Mouse (Mus musculus) CH12.LX (cell line): ENCODE data around the gene Fam122a. TPM values are rescaled to one million over a fixed set of nuclear protein-coding genes. Genes with fewer than 3 reads are reported as not detected.
A peak's percentile ranks its signal among the peaks of the same experiment; 100 is the strongest.

Source experiments
- DNase-seq: peaks from one replicate; pipeline ENCODE4 v3.0.0-alpha.2; 2013; ENCODE audit errors: extremely low read depth
- H3K27ac ChIP-seq: 2 replicates; pipeline ENCODE4 v1.5.1; 2012; ENCODE audit warnings: low read depth, mild to moderate bottlenecking, control low read depth, moderate library complexity; ENCODE audit not compliant: insufficient read depth
- H3K27me3 ChIP-seq: replicated peaks from 2 replicates; pipeline ENCODE3; 2012; ENCODE audit warnings: inconsistent platforms
- H3K36me3 ChIP-seq, 2 experiments: replicated peaks in 1 of 2; 2 replicates each; pipeline versions ENCODE3 to v1.6.1; 2012; ENCODE audit warnings: inconsistent platforms in 1 of 2, low read length in 1 of 2, mild to moderate bottlenecking in 1 of 2, mixed read lengths in 1 of 2, moderate library complexity in 1 of 2; ENCODE audit not compliant: control insufficient read depth in 1 of 2, insufficient read depth in 1 of 2
- H3K4me1 ChIP-seq, 2 experiments: 2 replicates each; pipeline ENCODE4 v1.6.1; 2012; ENCODE audit warnings: inconsistent platforms in 1 of 2, moderate library complexity in 1 of 2; ENCODE audit not compliant: insufficient read depth in 2 of 2, control insufficient read depth in 1 of 2
- H3K4me2 ChIP-seq: 2 replicates; pipeline ENCODE4 v1.6.1; 2012; ENCODE audit warnings: low read depth, mild to moderate bottlenecking, control low read depth; ENCODE audit not compliant: poor library complexity, insufficient read depth, severe bottlenecking
- H3K4me3 ChIP-seq, 3 experiments: fragments of 150-350 bp in 1 of 3; sonication (generic) in 1 of 3; replicated peaks in 1 of 3; 2 replicates each; pipeline versions ENCODE3 to v1.5.1; 2011 to 2012; ENCODE audit warnings: low read depth in 2 of 3, low read length in 2 of 3, mild to moderate bottlenecking in 2 of 3, moderate library complexity in 2 of 3, control low read depth in 1 of 3, improper control_type of control experiment in 1 of 3, inconsistent platforms in 1 of 3, mixed read lengths in 1 of 3; ENCODE audit not compliant: poor library complexity in 1 of 3
- H3K79me2 ChIP-seq: replicated peaks from 2 replicates; pipeline ENCODE4 v1.6.1; 2012; ENCODE audit warnings: mild to moderate bottlenecking, moderate library complexity; ENCODE audit not compliant: control insufficient read depth, poor library complexity, insufficient read depth, severe bottlenecking; ENCODE audit errors: extremely low read depth
- H3K9ac ChIP-seq: 2 replicates; pipeline ENCODE4 v1.6.1; 2012; ENCODE audit warnings: low read depth, mild to moderate bottlenecking, control low read depth, moderate library complexity; ENCODE audit not compliant: insufficient read depth
- H3K9me3 ChIP-seq: replicated peaks from 2 replicates; pipeline ENCODE3; 2012; ENCODE audit warnings: low read length, inconsistent platforms, mixed read lengths
- BHLHE40 ChIP-seq: IDR thresholded peaks from 2 replicates; pipeline ENCODE4 v1.6.1; 2011; ENCODE audit warnings: mild to moderate bottlenecking, low read depth, low read length, improper control_type of control experiment
- CHD2 ChIP-seq: IDR thresholded peaks from 2 replicates; pipeline ENCODE4 v1.6.1; 2011; ENCODE audit warnings: low read length, improper control_type of control experiment
- E2F4 ChIP-seq: IDR thresholded peaks from 2 replicates; pipeline ENCODE4 v1.6.1; 2011; ENCODE audit warnings: low read depth, low read length, improper control_type of control experiment; ENCODE audit not compliant: insufficient replicate concordance
- ELF1 ChIP-seq: IDR thresholded peaks from 2 replicates; pipeline ENCODE4 v1.6.1; 2014; ENCODE audit warnings: low read depth, mild to moderate bottlenecking, inconsistent platforms, low read length, improper control_type of control experiment
- EP300 ChIP-seq: IDR thresholded peaks from 2 replicates; pipeline ENCODE4 v1.6.1; 2011; ENCODE audit warnings: low read length, improper control_type of control experiment
- ETS1 ChIP-seq: conservative IDR thresholded peaks from 2 replicates; pipeline ENCODE4 v1.6.1; 2012; ENCODE audit warnings: low read depth, mild to moderate bottlenecking, inconsistent platforms, low read length, improper control_type of control experiment, moderate library complexity
- GABPA ChIP-seq: IDR thresholded peaks from 2 replicates; pipeline ENCODE4 v1.6.1; 2012; ENCODE audit warnings: low read depth, low read length, improper control_type of control experiment, inconsistent platforms; ENCODE audit not compliant: insufficient replicate concordance
- IRF4 ChIP-seq: IDR thresholded peaks from 2 replicates; pipeline ENCODE4 v1.6.1; 2014; ENCODE audit warnings: low read depth, mild to moderate bottlenecking, inconsistent platforms, low read length, improper control_type of control experiment
- JUND ChIP-seq: conservative IDR thresholded peaks from 2 replicates; pipeline ENCODE4 v1.6.1; 2011; ENCODE audit warnings: low read depth, low read length, improper control_type of control experiment
- KAT2A ChIP-seq: IDR thresholded peaks from 2 replicates; pipeline ENCODE4 v1.6.1; 2012; ENCODE audit warnings: low read length, improper control_type of control experiment, inconsistent platforms; ENCODE audit not compliant: insufficient replicate concordance
- MAFK ChIP-seq: IDR thresholded peaks from 2 replicates; pipeline ENCODE4 v1.6.1; 2011; ENCODE audit warnings: low read length, improper control_type of control experiment; ENCODE audit not compliant: insufficient replicate concordance
- MAX ChIP-seq: IDR thresholded peaks from 2 replicates; pipeline ENCODE4 v1.6.1; 2011; ENCODE audit warnings: low read length, improper control_type of control experiment
- MEF2A ChIP-seq: IDR thresholded peaks from 2 replicates; pipeline ENCODE4 v1.6.1; 2014; ENCODE audit warnings: low read depth, mild to moderate bottlenecking, inconsistent platforms, low read length, improper control_type of control experiment, borderline replicate concordance
- MYC ChIP-seq: IDR thresholded peaks from 2 replicates; pipeline ENCODE4 v1.6.1; 2011; ENCODE audit warnings: low read depth, mild to moderate bottlenecking, improper control_type of control experiment, low read length
- POLR2AphosphoS2 ChIP-seq: IDR thresholded peaks from 2 replicates; pipeline ENCODE4 v1.6.1; 2011; ENCODE audit warnings: low read depth, low read length, improper control_type of control experiment
- RAD21 ChIP-seq: IDR thresholded peaks from 2 replicates; pipeline ENCODE4 v1.6.1; 2011; ENCODE audit warnings: low read depth, mild to moderate bottlenecking, low read length, improper control_type of control experiment, moderate library complexity
- RCOR1 ChIP-seq: conservative IDR thresholded peaks from 2 replicates; pipeline ENCODE4 v1.6.1; 2012; ENCODE audit warnings: low read depth, mild to moderate bottlenecking, inconsistent platforms, low read length, improper control_type of control experiment
- SMC3 ChIP-seq: IDR thresholded peaks from 2 replicates; pipeline ENCODE4 v1.6.1; 2011; ENCODE audit warnings: low read depth, low read length, improper control_type of control experiment
- TCF12 ChIP-seq: IDR thresholded peaks from 2 replicates; pipeline ENCODE4 v1.6.1; 2014; ENCODE audit warnings: low read depth, mild to moderate bottlenecking, inconsistent platforms, low read length, improper control_type of control experiment
- UBTF ChIP-seq: IDR thresholded peaks from 2 replicates; pipeline ENCODE4 v1.6.1; 2012; ENCODE audit warnings: low read depth, mild to moderate bottlenecking, inconsistent platforms, low read length, improper control_type of control experiment, moderate library complexity
- USF1 ChIP-seq: IDR thresholded peaks from 2 replicates; pipeline ENCODE4 v1.6.1; 2014; ENCODE audit warnings: low read depth, mild to moderate bottlenecking, inconsistent platforms, low read length, improper control_type of control experiment
- USF2 ChIP-seq: conservative IDR thresholded peaks from 2 replicates; pipeline ENCODE4 v1.6.1; 2011; ENCODE audit warnings: low read depth, low read length, improper control_type of control experiment
- ZC3H11A ChIP-seq: IDR thresholded peaks from 2 replicates; pipeline ENCODE4 v1.6.1; 2012; ENCODE audit warnings: low read depth, mild to moderate bottlenecking, inconsistent platforms, low read length, improper control_type of control experiment
- ZMIZ1 ChIP-seq: IDR thresholded peaks from 2 replicates; pipeline ENCODE4 v1.6.1; 2012; ENCODE audit warnings: low read depth, mild to moderate bottlenecking, inconsistent platforms, low read length, improper control_type of control experiment
- ZNF384 ChIP-seq: IDR thresholded peaks from 2 replicates; pipeline ENCODE4 v1.6.1; 2012; ENCODE audit warnings: low read depth, low read length, improper control_type of control experiment, inconsistent platforms
- dilution Hi-C: fragments of 300-500 bp; cut with MboI; formaldehyde crosslinking; loops from 2 replicates; pipeline ENCODE4 v1.14.3; 2020; ENCODE audit warnings: low sequenced_read_pairs; ENCODE audit not compliant: extremely low pct_unique_long_range_greater_than_20kb, extremely low pct_ligation_motif_present
- in situ Hi-C: fragments of 300-500 bp; cut with MboI; formaldehyde crosslinking; loops from 3 replicates; pipeline ENCODE4 v1.14.3; 2019; ENCODE audit warnings: low sequenced_read_pairs, low pct_ligation_motif_present, low pct_unique_long_range_greater_than_20kb, mixed read lengths
- polyA plus RNA-seq: library from polyadenylated mRNA; unstranded; fragments of >175 nt; gene quantifications from 2 replicates; pipeline ENCODE4 v1.2.1, GENCODE M21; 2012; ENCODE audit warnings: low read depth; ENCODE audit not compliant: insufficient read length
- total RNA-seq, 2 experiments: library from RNA; depleted of rRNA; stranded (reverse); fragments of 300-350 nt in 1 of 2; fragments of >200 nt in 1 of 2; gene quantifications; 2 replicates each; pipeline ENCODE4 v1.2.3; 2012 to 2014

Gene Fam122a
- total and polyA plus RNA-seq, 3 experiments: 2.6 to 34.6 (median 4.5) TPM

GRCm38 (mm10) chr19:24431381-24431780 is 45.8 kb downstream of the Fam122a start:
- TF ChIP-seq SMC3 (no peak), USF1 (no peak), POLR2AphosphoS2 (no peak), ZMIZ1 (no peak), TCF12 (no peak), RCOR1 (no peak), BHLHE40 (no peak), ZNF384 (no peak), CHD2 (no peak), MYC (no peak), MAX (no peak)
- Histone ChIP-seq H3K9me3 (no peaks in the 10 kb centered on the region), H3K79me2 (no peaks in the 10 kb centered on the region), H3K4me2 (no peak overlapping the region), H3K4me3 (no peak overlapping the region), H3K27me3 (no peaks in the 10 kb centered on the region), H3K36me3 (no peaks in the 10 kb centered on the region), H3K27ac (no peak overlapping the region), H3K4me1 (peaks cover 23 to 59% of the 10 kb centered on the region in 2 experiments), H3K9ac (no peak overlapping the region)
- dilution Hi-C loops: no loop called here
- no peak for DNase-seq
- in situ Hi-C loops: no loop called here

- H3K79me2 ChIP-seq: no peaks in the 10 kb centered on the region
- H3K36me3 ChIP-seq: no peaks in the 10 kb centered on the region
- no peaks in the 10 kb centered on the region for H3K27me3 ChIP-seq
- H3K27ac ChIP-seq: no peak overlapping the region
- H3K4me2 ChIP-seq: 0 out of 2 replicates have a peak overlapping the region, but pooled peaks have one; percentile 11
- dilution Hi-C loops (no loop called here), in situ Hi-C loops (no loop called here)
- H3K9ac ChIP-seq: no peak overlapping the region
- H3K9me3 ChIP-seq: no peaks in the 10 kb centered on the region
- no peak overlapping the region for H3K4me3 ChIP-seq
- H3K4me1 ChIP-seq: peaks cover 25 to 64% of the 10 kb centered on the region in 2 experiments
- TF ChIP-seq IRF4: peak; percentile 79
- no peak for TF ChIP-seq ZC3H11A
- peak; percentile 58; the same call in 1 of the 2 replicates for TF ChIP-seq TCF12
- no peak for TF ChIP-seq E2F4
- TF ChIP-seq GABPA: no peak
- peak; percentile 66; the same call in 1 of the 2 replicates for TF ChIP-seq MAFK
- no peak for TF ChIP-seq JUND
- no peak for TF ChIP-seq USF2
- peak; percentile 27; the same call in 1 of the 2 replicates for TF ChIP-seq MEF2A
- no peak for TF ChIP-seq KAT2A
- no peak for TF ChIP-seq ELF1
- TF ChIP-seq EP300: peak; percentile 78
- no peak for TF ChIP-seq UBTF
- no peak for TF ChIP-seq RAD21
- 0 out of 2 replicates have a peak, but pooled peaks have one; percentile 13 for TF ChIP-seq ETS1
- DNase-seq: peak; percentile 66
These were observed 49.1 kb downstream of the Fam122a start for GRCm38 (mm10) chr19:24428011-24428410.
